Mouse (Mus musculus): ENCODE results near the gene Kcnj10. TPM values are rescaled to one million over a fixed set of nuclear protein-coding genes. Genes with fewer than 3 reads are reported as not detected.
A peak's percentile ranks its signal among the peaks of the same experiment; 100 is the strongest.

Kcnj10 gene
- polyA plus RNA-seq, 1 experiment = 93.5 TPM

DNA sequence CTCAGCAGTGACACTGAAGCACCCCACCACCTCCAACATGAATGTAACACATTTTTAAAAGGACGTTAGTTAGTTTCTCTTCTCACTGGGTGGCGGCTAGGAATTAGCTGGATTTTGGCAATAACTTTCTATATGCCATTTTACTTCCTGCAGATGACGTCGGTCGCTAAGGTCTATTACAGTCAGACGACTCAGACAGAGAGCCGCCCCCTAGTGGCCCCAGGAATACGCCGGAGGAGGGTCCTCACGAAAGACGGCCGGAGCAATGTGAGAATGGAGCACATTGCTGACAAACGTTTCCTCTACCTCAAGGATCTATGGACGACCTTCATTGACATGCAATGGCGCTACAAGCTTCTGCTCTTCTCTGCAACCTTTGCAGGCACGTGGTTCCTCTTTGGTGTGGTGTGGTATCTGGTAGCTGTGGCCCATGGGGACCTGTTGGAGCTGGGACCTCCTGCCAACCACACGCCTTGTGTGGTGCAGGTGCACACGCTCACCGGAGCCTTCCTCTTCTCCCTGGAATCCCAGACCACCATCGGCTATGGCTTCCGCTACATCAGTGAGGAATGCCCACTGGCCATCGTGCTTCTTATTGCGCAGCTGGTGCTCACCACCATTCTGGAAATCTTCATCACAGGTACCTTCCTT is 27.9 kb downstream of the Kcnj10 start:
- TF ChIP-seq CTCF (IDR thresholded peaks at IDR 0.05; ENCODE audit: insufficient read depth, low read depth, low read length) (peak; percentile 17; the same call in 1 of the 2 replicates), POLR2A (IDR thresholded peaks at IDR 0.05; ENCODE audit: insufficient read depth, low read depth, low read length) (no peak)
- Histone ChIP-seq H3K27ac (ENCODE audit: insufficient read depth, low read depth, low read length) (no peak overlapping the region), H3K4me1 (ENCODE audit: control insufficient read depth, insufficient read depth, low read length) (0 out of 2 replicates have a peak, but pooled peaks cover 2% of the 10 kb centered on the region), H3K4me3 (ENCODE audit: insufficient read depth, low read depth, low read length) (no peak overlapping the region)
- 32% methylated on average over 23 of the region's 23 CpGs for WGBS

DNA sequence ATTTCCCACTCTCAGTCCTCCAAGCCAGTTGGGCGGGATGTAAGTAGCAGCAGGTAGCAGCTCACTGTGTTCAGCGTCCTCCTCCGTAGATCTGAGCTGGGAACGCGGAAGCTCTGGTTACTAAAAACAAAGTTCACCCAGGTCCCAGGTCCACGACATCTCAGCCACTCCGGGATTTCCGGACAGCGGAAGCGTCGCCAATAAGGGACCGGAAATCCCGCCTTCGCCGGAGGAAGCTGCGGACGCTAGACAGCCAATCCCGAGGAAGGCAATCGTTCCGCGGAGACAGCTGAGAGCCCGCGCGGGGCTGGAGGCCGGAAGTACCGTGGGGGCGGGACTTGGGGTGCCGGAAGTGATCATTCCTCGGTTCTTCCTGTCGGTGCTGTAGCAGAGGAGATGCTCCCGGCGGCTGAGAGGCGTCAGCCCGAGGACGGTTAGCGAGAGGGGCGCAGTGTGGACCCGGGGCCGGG is 35.2 kb downstream of the Kcnj10 start, which contains the start of gene Pigm:
Gene Pigm (plus strand): TSS at position 349 of the 470 bp plus-strand sequence.
- WGBS = under 1% methylated on average over 39 of the region's 39 CpGs
- peak within 1 kb of the TSS; percentile 97 for H3K4me3 ChIP-seq (ENCODE audit: insufficient read depth, low read depth, low read length)
- peak within 1 kb of the TSS; percentile 67 for H3K27ac ChIP-seq (ENCODE audit: insufficient read depth, low read depth, low read length)
- peaks cover 11% of the 10 kb centered on the region for H3K4me1 ChIP-seq (ENCODE audit: control insufficient read depth, insufficient read depth, low read length)
- TF ChIP-seq POLR2A (IDR thresholded peaks at IDR 0.05; ENCODE audit: insufficient read depth, low read depth, low read length) = peak; percentile 59
- TF ChIP-seq CTCF (IDR thresholded peaks at IDR 0.05; ENCODE audit: insufficient read depth, low read depth, low read length) = no peak

DNA sequence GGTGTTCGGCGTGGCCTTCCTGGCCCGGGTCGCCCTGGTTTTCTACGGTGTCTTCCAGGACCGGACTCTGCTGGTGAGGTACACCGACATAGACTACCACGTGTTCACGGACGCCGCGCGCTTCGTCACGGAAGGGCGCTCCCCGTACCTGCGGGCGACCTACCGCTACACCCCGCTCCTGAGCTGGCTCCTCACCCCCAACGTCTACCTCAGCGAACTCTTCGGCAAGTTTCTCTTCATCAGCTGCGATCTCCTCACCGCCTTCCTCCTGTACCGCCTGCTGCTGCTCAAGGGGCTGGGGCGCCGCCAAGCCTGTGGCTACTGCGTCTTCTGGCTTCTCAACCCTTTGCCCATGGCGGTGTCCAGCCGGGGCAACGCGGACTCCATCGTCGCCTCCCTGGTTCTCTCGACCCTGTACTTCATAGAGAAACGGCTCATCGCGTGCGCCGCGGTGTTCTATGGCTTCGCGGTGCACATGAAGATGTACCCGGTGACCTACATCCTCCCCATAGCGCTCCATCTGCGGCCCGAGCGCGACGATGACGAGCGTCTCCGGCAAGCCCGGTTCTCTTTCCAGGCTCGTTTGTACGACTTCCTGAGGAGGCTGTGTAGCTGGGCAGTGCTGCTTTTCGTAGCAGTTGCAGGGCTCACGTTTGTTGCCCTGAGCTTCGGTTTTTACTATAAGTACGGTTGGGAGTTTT is 35.9 kb downstream of the Kcnj10 start:
- peak overlapping the region; percentile 62 for H3K27ac ChIP-seq (ENCODE audit: insufficient read depth, low read depth, low read length)
- 3% methylated on average over 62 of the region's 62 CpGs for whole genome bisulfite sequencing
- H3K4me3 ChIP-seq (ENCODE audit: insufficient read depth, low read depth, low read length) = peak overlapping the region; percentile 97
- H3K4me1 ChIP-seq (ENCODE audit: control insufficient read depth, insufficient read depth, low read length) = peaks cover 11% of the 10 kb centered on the region
- TF ChIP-seq CTCF (IDR thresholded peaks at IDR 0.05; ENCODE audit: insufficient read depth, low read depth, low read length) (no peak), POLR2A (IDR thresholded peaks at IDR 0.05; ENCODE audit: insufficient read depth, low read depth, low read length) (no peak)

DNA sequence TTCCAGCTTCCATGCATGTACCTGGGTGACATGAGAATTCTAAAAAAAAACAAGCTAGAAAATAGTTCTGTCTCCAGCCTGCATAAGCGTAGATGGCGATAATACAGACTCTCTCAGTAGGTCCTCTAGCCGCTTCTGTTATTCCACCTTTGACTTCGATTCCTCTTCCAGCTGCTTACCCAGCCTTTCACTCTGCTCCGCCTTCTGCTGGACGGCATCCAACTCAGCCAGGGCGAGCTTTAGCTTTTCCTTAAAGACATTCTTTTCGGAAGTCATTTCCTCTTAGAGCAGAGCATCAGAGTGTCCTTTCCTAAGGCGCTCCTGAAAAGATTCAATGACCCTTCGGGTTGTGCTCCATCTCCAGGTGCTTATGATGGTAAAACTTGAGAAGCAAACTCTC is 39.1 kb downstream of the Kcnj10 start:
- Histone ChIP-seq H3K4me1 (ENCODE audit: control insufficient read depth, insufficient read depth, low read length) (peaks cover 11% of the 10 kb centered on the region), H3K27ac (ENCODE audit: insufficient read depth, low read depth, low read length) (no peak overlapping the region), H3K4me3 (ENCODE audit: insufficient read depth, low read depth, low read length) (no peak overlapping the region)
- TF ChIP-seq POLR2A (IDR thresholded peaks at IDR 0.05; ENCODE audit: insufficient read depth, low read depth, low read length) (no peak), CTCF (IDR thresholded peaks at IDR 0.05; ENCODE audit: insufficient read depth, low read depth, low read length) (no peak)
- 37% methylated on average over 10 of the region's 10 CpGs for WGBS

DNA sequence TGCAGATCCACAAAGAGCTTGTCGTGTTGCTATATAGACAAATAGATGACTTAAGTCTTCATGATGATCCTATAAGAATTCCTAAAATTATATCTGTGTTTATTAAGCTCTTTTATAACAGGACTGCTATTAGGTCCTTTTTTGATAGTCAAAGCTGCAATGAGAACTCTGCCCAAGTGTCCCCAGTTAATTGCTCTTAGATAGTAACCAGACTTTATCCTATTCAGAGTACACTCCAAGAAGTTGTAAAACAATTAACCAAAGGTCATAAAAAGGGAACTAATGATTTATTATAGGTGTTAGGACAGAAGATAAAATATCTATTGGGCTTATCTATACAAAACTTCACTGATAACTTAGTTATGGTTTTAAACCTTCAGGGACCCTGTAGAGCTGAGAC is 41.1 kb downstream of the Kcnj10 start:
- Histone ChIP-seq H3K4me1 (ENCODE audit: control insufficient read depth, insufficient read depth, low read length) (peaks cover 9% of the 10 kb centered on the region), H3K27ac (ENCODE audit: insufficient read depth, low read depth, low read length) (no peak overlapping the region), H3K4me3 (ENCODE audit: insufficient read depth, low read depth, low read length) (no peak overlapping the region)
- 100% methylated on average over 1 of the region's 1 CpGs for WGBS
- TF ChIP-seq CTCF (IDR thresholded peaks at IDR 0.05; ENCODE audit: insufficient read depth, low read depth, low read length) (no peak), POLR2A (IDR thresholded peaks at IDR 0.05; ENCODE audit: insufficient read depth, low read depth, low read length) (no peak)

DNA sequence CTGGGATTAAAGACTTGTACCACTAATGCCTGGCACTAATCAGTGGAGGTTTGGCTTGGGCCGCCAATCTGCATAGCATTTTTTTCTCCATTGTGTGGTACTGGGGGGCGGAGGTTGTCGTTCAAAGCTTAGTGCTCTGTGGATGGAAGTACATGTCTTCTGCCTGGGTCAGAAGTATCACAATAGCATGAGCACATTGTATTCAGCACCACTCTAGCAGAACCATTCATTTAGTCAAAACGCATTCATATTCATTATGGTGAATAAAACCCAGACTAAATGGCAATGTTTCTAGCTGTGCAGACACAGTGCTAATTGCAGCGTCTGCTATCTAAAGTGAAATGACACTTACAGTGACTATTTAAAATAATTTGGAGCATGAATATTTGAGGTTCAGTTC is 46.2 kb downstream of the Kcnj10 start:
- peaks cover 3% of the 10 kb centered on the region for H3K4me1 ChIP-seq (ENCODE audit: control insufficient read depth, insufficient read depth, low read length)
- no peak overlapping the region for H3K4me3 ChIP-seq (ENCODE audit: insufficient read depth, low read depth, low read length)
- 32% methylated on average over 5 of the region's 5 CpGs for WGBS
- TF ChIP-seq CTCF (IDR thresholded peaks at IDR 0.05; ENCODE audit: insufficient read depth, low read depth, low read length) (no peak), POLR2A (IDR thresholded peaks at IDR 0.05; ENCODE audit: insufficient read depth, low read depth, low read length) (no peak)
- H3K27ac ChIP-seq (ENCODE audit: insufficient read depth, low read depth, low read length) = no peak overlapping the region

DNA sequence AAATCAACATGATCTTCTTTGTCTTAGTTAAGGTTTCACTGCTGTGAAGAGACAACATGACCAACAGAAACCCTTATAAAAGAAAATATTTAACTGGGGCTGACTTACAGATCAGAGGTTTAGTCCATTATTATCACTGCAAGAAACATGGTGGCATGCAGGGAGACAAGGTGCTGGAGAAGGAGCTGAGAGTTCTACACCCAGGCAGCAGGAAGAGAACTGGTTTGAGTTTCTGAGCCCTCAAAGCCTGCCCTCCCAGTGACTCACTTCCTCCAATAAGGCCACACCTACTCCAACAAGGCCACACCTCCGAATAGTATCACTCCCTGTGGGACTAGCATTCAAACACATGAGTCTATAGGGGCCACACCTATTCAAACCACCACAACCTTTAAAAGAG is 49.8 kb downstream of the Kcnj10 start:
- 82% methylated on average over 1 of the region's 1 CpGs for WGBS
- no peak overlapping the region for H3K27ac ChIP-seq (ENCODE audit: insufficient read depth, low read depth, low read length)
- TF ChIP-seq CTCF (IDR thresholded peaks at IDR 0.05; ENCODE audit: insufficient read depth, low read depth, low read length) (no peak), POLR2A (IDR thresholded peaks at IDR 0.05; ENCODE audit: insufficient read depth, low read depth, low read length) (no peak)
- H3K4me3 ChIP-seq (ENCODE audit: insufficient read depth, low read depth, low read length) = no peak overlapping the region
- H3K4me1 ChIP-seq (ENCODE audit: control insufficient read depth, insufficient read depth, low read length) = peaks cover 5% of the 10 kb centered on the region

DNA sequence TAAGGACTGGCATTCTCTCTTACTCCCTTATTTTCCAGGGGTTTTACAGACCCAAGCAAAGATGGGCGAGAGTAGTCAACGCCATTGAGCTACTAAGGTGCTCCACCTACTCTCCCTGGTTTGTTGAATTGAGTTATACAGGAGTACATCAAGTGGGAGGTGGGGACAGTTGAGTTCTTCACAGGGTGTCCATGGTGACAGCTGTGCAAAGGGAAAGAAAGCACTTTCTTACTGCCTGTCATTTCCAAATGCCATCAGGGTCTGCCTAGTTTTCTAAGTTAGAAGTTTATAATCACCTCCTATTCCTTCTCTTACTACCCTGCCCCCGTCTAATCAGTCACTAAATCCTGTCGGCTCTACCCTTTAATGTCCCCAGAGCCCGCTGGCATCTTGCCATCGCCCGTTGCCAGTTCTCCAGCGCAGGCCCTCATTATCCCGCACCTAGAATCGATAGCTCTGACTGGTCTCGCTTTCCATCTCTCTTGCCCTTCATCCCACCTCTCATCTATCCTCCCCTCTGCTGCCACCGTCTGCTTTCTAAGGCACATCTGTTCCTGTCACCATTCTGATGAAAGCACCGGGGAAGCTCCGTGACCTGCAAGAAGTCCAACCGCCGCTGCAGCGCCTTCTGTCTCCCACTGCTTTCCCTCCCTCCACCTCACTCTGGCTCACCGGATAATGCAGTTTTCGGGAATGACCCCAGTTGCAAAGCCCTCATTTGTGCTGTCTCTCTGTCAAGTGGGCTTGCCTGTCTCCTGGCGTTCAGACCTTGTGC is 51.0 kb downstream of the Kcnj10 start:
- 31% methylated on average over 20 of the region's 20 CpGs for WGBS
- TF ChIP-seq POLR2A (IDR thresholded peaks at IDR 0.05; ENCODE audit: insufficient read depth, low read depth, low read length) (no peak), CTCF (IDR thresholded peaks at IDR 0.05; ENCODE audit: insufficient read depth, low read depth, low read length) (no peak)
- H3K4me3 ChIP-seq (ENCODE audit: insufficient read depth, low read depth, low read length) = no peak overlapping the region
- peaks cover 6% of the 10 kb centered on the region for H3K4me1 ChIP-seq (ENCODE audit: control insufficient read depth, insufficient read depth, low read length)
- H3K27ac ChIP-seq (ENCODE audit: insufficient read depth, low read depth, low read length) = no peak overlapping the region
